Mouse (Mus musculus): ENCODE measurements at regions not wholly inside any gene's neighbourhood (a gene's known extent, or its start where the extent isn't known, plus 50 kb on each side); places are given as distances from the start of the nearest gene placed in this dataset.

DNA sequence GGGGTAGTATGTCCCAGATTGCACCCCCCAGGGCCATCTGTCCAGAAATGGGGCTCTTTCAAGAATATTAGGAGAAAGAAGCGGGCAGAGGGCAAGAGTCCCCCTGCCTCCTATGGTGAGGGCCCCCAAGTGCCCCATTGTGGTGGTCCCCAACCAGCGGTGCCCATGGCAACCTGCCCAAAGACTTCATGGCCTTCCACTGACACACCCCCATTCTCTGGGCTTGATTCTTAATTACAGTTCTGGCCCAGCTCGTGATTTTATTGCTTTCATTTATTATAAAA is 184.3 kb upstream of the 4931429L15Rik start:
- TF ChIP-seq CTCF (IDR thresholded peaks at IDR 0.05; ENCODE audit: low read depth, low read length) (no peak), POLR2A (IDR thresholded peaks at IDR 0.05; ENCODE audit: borderline replicate concordance, low read depth, low read length) (no peak)

All from bone marrow macrophage, adult 2 months (primary cell).